Mouse (Mus musculus) right cerebral cortex, postnatal 4 days (tissue): Measurements from ENCODE around the gene Flt4.
"Not testable (repeated sequence)": the region's sequence is repeated elsewhere in the genome, so short reads cannot be mapped to it uniquely, and the experiment has no call there.

ENCODE experiments used
- DNase-seq: peaks from one replicate; pipeline ENCODE4 v3.0.0-alpha.2; 2022

Flt4 gene

DNA sequence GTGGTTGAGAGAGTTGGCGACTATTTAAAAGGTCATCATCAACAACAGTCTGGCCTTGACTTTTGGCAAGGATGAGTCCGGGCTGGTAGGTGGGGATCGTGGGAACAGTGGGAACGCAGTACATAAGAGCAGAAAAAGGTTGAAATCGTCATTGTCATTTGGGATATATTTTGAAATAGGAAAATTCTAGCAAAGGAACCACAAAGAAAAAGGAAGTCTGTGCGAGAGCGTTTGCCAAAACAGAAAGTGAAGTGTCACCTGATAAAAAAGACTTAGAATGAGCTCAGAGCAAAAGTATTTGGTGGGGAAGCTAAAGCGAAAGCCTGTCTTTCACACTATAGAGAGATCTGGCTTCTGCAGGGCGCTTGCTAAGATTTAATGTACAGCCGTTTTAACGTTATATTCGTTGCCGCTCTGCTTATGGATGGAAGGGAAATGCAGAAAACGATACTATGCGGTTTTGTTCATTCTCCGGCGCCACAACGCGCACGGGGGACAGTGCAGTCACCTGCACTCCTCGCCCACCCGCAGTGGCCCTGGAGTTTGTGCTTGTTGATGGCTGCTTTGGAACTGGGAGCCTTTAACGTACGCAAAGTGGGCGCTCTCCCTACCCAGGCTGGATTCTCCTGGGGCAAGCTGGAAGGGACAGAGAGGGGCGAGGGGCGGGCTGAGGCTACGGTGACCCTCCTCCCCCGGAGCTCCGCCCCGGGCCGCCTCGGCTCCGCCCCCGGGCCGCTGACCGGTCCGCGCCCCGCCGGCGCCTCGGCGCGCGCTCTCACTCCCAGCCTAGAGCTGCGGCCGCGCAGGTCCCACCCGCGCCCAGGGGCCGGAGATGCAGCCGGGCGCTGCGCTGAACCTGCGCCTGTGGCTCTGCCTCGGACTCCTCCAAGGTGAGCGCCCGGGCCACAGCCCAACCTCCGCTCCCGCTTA lies at the start of gene Flt4:
Gene Flt4 (plus strand): TSS at position 326 of the 930 bp plus-strand sequence.
- not testable (repeated sequence) for DNase-seq

DNA sequence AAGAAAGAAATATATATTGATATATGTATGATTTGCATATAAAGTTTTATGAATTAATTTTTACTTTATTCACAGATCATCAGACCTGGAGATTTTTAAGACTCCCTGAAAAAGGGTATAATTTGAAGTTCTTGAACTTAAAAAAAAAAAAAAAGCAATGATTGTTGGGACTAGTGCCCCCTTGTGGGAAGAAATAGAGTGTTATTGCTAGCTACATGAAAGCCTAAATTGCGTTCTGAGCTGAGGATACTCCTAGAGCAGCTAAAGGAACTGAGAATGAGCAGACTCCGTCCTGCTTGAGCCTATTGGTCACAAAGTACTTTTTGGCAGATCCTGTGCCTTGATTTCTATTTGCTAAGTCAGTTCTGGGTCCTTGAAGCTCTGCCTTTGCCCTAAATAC lies 34.0 kb upstream of the Flt4 start:
- not testable (repeated sequence) for DNase-seq

DNA sequence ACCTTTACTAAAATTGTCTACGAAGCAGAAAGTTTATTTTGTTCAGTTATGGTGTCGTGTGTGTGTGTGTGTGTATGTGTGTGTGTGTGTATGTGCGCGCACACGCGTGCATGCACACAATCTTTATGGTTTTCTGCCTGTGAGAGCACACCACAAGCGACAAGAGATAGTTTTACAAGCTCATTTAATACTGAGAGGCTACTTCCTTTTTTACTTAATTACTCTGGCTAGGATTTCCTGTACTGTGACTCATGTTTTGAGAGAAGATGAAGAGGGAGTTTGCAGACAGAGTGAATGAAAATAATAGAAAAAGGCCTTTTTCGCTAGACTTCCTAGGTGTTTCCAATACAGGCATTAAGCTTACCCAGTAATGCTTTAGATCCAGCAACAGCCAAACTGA lies 28.6 kb upstream of the Flt4 start:
- DNase-seq = not testable (repeated sequence)

DNA sequence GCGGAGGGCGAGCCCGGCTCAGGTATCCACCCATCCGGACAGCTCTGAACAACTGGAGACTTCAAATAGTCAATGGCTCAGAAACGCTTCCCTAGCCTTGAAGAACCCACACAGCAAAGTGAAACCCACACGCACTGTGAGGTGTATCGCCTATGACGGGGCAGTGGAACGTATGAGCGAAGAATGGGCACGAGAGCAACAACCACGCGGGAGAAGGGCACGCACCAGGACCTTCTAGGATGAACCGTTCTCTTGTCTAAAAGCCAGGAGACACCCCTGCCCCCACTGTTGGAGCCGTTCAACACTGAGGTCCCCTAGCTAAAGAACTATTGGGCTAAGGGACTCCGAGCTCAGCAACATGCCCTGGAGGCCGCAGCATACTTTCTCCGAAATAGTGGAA lies 18.9 kb upstream of the Flt4 start:
- no peak for DNase-seq

DNA sequence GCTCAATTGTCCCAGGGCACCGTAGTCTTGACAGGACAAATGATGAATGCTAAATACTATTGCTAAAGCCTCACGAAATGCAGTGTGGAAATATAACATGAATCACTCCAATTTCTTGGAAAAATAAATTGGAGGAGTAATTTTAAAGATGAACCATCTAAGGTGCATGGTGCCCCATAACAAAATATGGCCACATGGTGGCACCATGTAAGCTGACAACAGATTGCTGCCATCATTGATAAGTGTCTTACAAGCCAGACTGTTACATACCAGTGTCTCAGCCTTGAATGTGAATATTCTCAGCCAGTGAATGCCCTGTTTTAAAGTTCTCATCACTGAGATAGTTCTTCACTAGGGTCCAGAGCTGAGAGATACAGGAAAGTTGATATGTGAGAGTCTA lies 11.9 kb upstream of the Flt4 start:
- not testable (repeated sequence) for DNase-seq

DNA sequence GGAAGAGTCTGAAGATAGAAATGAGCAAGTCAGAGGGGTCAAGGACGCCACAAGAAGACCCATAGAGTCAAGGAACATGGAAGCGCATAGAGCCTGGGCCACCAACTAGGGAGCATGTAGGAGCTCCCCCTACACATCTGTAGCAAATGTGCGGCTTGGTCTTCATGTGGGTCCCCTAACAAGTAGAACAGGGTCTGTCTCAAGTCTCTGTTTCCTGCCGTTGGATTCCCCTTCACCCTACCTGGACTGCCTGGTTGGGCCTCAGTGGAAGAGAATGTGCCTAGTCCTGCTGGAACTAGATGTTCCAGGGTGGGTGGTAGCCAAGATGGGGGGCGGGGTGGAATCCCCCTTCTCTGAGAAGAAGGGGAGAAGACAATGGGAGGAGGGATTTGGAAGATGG lies 757 bp upstream of the Flt4 start:
- not testable (repeated sequence) for DNase-seq

DNA sequence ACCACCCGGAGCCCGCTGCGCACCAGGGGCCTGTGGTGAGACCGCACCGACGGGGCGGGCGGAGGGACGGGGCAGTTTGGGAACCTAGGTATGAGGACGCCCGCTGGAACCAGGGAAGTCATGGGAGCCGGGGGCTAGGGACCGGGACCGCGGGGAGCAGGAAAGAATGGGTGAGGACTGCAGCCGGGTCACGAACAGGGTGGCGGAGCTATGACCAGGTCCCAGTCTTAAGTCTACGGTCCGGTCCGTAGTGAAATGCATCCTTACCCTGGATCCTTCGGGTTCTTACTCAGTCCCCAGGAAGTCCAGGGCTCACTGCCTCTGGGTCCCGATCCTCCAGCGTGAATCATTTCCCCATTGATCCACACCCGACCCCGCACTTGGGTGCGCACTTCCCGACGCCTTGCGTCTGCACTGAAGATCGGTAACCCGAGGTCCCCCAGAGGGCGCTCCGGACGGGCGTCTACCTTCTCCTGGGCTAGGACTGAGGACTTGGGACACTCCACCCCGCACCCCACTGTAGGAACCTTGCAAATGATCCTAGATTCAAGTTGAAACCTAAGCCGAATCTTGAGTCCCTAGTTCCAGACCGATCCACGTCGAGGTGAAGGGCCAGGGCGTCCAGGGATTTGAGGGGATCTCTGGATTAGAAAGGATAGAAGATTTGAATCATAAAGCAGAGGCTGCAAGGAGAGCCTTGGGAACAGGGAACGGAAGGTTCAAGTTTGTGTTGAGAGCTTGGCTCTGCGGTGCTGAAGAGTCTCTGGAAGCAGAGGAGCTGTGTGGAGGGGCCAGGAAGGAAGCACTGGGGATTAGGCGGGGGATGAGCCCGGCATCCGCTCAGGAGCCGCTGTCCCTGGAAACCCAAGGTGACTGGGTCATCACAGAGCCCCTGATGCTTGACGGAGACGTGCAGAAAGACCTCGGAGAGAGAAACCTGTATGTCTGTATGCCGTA lies 1.1 kb downstream of the Flt4 start:
- DNase-seq = not testable (repeated sequence)

DNA sequence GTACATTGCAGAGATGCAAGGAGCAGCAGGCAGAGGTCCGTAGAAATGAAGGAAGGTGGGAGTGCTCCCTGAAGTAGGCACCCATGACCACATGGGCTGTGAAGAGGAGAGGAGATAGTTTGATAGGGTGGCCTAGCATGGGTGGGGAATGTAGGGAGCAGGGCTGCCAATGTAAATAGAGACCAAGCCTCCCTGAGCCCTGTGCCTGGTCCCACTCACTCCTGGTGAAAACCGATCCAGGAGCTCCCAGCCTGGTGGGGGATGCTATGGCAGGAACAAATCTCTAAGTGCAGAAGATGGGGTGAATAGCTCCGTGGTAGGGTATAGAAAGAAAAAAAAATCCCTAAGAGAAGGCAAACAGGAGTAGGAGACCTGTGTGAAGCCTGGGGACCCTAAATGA lies 2.3 kb downstream of the Flt4 start:
- not testable (repeated sequence) for DNase-seq

DNA sequence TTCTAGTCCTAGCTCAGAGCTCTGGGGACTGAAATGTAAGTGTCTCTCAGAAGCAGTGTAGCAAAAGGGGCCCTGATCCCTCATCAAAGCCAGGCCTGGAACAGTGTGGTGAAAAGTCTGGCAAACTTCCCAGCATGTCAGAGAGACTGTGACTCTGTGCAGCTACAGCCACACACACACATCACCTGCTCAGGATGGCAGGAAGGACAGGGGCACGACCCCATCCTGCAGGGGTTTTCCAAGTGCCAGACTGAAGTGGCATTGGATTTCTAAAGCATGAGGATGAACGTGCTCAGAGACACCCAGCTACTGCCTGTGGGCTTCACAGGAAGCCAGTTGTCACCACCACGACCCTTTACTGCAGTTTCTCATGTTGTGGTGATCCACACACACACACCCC lies 3.1 kb downstream of the Flt4 start:
- DNase-seq = no peak

DNA sequence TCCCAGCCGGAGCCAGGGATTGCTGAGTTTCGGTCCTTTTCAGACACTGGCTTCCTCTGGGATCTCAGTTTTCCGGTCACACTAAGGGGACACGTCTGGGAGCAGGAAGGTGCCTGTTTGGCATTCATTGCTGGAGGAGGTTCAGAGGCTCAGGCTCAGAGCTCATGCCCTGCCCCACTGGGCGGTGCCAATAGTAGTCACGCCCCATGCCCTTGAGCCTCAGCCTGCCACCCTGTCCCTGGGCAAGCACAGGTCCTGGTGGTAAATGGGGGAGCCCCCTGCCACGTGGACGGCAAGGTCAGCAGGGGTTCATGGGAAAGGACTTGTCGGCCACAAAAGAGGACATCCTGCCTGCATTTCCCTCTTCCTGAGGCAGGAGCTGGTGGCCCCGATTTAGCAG lies 4.3 kb downstream of the Flt4 start:
- DNase-seq = no peak

DNA sequence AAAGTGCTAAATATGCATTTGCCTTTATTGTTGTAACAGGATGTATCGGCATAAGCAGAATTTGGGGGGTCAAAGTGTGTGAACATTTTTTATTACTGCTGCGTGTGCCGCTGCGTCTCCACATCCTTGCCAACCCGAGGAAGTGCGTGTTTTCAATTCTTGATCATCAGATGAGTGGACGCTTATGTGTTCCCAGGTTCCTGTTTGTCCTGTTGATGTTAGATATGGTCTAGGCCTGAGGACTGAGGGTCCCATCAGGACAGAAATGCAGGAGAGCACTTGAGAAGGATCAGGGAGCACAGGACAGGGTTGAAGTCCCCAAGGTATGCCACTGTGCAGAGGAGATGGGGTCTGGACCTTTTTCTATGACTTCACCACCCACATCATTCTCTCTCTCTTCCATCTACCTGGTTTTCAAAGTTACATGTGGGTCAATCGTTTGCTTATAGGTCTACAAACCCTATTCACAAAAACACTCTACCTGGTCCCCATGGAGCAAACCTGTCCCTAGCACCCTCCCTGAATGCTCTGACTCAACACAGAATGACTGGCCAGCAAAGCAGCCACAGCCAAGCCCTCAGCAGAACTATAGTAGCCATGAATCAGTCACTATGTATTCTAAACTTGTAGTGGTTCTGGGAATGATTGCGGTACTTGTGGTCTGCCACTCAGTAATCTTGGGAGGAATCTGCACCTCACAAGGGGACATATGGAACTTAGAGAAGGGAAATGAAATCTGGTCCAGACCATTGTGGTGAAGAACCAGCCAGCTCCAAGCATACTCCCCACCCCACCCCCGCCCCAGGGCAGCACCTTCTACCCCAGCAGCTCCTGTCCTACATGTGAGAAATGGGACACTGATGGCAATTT lies 7.0 kb downstream of the Flt4 start:
- no peak for DNase-seq

DNA sequence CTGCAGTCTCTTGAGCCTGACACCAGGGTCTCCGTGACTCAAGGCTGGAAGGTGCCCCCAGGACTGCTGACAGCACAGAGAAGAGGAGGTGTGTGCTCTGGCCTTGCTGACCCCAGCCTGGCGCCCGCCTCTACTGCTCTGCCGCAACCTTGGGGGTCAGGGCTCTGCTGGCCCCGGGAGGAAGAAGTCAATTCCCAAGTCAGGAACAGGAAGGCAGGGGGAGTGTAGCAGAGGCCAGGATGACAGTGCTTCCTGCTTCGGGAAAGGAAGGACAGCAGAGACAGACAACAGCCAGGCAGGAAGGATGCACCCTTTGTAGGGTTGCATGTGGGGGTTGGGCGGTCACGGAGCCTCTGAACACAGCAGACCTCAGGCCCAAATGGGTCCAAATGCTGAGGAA lies 9.4 kb downstream of the Flt4 start:
- DNase-seq = no peak

DNA sequence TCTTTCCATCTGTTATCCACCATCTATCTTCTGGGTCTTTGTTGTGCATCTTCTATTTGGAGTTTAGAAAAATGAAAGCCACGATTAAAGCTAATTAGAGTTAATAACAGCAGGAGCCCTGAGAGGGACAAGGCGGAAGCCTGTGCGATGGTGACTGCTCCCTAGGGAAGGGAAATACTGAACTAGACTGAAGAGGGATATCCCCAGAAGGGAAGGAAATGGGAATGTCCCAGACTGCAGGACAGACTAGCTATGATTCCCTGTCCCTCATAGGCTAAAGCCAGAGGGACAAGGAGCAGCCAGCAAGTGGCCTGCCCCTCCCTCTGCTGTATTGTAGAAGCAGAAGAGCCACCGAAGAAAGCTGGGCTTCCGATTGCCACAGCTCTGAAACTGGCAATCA lies 12.9 kb downstream of the Flt4 start:
- DNase-seq = no peak

DNA sequence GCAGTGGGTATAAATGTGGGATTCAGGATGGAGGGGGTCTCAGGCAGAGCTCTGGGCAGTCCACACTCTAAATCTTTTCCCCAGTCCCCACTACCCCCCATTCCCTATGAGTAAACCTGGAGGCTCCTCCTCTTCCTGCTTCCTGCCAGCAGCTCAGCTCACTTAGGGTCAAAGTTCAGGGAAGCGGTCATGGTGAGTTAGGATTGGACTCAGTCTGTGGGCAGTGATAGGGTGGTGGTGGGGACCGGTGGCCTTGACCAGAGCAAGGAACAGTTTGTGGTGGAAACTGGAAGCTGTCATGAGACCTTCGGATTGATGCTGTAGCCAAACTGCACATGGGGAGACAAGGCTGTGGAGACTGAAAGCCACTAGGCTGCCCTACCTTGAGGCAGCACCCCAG lies 15.1 kb downstream of the Flt4 start:
- DNase-seq = no peak

DNA sequence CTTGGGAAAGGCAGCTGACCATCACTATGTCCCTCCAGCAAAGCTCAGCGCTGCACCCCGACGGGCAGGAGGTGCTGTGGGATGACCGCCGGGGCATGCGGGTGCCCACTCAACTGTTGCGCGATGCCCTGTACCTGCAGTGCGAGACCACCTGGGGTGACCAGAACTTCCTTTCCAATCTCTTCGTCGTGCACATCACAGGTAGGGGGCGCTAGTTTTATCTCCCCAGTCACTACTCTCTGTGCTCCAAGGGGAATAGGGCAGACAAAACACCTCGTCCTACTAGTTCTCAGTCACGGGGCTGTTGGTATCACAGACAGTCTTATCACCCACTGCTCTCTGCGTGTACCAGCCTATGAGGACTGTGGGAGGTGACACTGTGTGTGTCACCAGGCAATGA lies 16.8 kb downstream of the Flt4 start:
- no peak for DNase-seq

DNA sequence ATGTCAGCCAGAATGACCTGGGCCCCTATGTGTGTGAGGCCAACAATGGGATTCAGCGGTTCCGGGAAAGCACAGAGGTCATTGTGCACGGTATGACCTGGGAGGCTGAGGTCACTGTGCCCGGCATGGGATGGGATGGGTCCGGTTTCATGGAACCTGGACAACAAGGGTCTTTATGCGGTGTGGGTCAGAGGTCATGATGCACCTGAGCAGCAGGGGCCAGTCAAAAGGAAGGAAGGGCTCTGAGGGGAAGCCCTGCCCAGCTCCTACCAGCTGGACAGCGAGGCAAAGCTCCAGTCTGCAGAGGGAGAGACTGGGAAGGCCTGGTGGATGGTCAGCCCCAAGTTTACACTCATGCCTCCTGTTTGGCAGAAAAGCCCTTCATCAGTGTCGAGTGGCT lies 17.7 kb downstream of the Flt4 start:
- DNase-seq = no peak

DNA sequence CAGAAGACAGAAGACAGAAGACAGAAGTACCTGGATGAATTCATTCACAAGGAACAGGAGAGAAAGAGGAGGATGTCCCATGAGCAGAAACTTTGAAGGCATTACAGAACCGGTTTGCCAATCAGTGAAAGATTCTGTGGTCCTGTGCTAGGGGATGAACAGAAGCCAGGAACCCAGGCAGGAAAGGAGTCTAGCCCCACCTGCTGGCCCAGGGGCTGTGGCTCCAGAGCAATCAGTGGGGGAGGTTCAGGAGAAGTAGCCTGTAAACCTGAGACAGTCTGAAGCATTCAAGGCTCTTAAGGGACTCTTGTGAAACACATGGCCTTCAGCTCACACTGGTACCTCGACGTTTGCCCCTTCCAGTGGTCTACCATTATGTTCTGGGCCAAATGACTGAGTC lies 22.1 kb downstream of the Flt4 start:
- no peak for DNase-seq

DNA sequence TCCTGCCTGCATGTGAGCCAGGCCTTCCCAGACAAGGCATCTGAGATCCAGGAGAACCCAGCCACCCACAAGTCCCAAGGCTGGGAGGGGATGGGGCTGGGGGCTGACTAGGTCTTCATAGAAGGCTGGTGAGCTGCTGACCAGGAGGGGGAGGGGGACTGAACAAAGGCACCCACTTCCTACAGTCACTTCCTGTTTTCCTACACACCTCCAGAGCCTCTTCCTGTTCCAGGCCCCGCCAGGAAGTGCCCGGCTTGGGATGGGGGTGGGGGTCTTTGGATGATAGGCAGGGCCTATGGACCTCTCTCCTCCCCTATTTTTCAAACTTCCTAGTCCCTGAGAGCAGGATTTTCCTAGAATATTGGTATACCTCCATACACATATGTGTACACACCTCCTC lies 23.2 kb downstream of the Flt4 start:
- no peak for DNase-seq

DNA sequence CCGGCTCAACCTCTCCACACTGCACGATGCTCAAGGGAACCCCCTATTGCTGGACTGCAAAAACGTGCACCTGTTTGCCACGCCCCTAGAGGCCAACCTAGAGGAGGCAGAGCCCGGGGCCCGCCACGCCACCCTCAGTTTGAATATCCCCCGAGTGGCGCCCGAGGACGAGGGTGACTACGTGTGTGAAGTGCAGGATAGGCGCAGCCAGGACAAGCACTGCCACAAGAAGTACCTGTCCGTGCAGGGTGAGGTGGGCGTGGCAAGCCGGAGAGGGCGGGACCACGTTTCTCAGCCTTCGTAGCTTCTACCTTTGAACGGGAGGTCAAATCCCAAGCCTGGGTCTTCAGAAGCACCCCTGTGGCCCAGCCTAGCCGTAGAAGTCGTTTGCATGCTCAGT lies 25.0 kb downstream of the Flt4 start:
- DNase-seq = no peak

DNA sequence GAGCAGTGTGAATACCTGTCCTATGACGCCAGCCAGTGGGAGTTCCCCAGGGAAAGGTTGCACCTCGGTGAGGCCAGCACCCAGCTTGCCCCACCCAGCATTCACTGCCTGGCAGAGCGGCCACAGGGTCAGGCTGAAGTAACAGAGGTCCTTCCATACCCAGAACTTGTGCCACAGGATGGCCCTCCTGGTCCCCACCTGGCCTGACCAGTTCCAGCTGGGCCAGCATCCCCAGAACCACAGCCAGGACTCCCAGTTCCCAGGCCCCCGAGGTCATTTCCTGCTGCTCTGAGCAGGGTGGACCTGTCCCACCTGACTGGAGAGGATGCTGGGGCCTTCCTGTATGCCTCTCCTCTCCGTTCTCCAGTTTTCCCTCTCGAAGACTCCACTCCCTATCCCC lies 26.6 kb downstream of the Flt4 start:
- no peak for DNase-seq

DNA sequence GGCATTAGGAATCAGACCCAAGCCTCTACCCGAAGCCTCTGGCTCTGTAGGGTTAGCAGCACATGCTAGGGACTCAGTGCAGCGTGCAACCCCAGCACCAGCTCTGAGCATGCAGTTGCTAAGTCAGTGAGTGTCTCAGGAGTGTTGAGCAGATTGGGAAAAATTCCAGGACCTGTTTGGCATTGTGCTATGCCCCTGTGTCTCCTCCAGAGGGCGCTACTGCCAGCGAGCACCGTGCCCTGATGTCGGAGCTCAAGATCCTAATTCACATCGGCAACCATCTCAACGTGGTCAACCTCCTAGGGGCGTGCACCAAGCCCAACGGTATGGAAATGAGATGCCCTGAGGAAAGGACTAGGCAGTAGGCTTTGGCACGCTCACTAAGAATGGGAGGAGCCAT lies 27.4 kb downstream of the Flt4 start:
- no peak for DNase-seq

DNA sequence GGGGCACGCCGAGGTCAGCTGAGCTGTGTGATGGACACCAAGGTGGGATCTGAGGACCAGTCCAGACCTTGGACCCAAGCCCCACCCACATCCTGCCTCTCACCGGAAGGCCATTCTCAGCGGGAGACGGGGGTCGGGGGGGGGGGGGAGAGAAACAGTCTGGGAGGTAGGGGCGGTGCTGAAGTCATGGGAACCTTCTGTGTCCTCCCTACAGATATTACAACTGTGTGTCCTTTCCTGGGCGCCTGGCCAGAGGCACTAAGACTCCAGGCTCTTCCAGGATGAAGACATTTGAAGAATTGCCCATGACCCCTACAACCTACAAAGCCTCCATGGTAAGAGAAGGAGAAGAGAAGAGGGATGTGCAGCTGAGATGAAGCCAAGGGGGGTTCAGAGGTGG lies 36.6 kb downstream of the Flt4 start:
- no peak for DNase-seq
